Mouse (Mus musculus) hindbrain, embryonic 15.5 days (tissue): ENCODE measurements at regions not wholly inside any gene's neighbourhood (a gene's known extent, or its start where the extent isn't known, plus 50 kb on each side); places are given as distances from the start of the nearest gene placed in this dataset.

Source experiments
- ATAC-seq: fragments of 200-750 bp; cut with Nextera tagmentation; 2 replicates; pipeline ENCODE4 v1.8.0; 2017; ENCODE audit warnings: low read depth, moderate number of reproducible peaks, moderate TSS enrichment; ENCODE audit not compliant: low FRiP score
- H3K27ac ChIP-seq: fragments of 300-500 bp; sonication (generic); replicated peaks from 2 replicates; pipeline ENCODE4 v1.5.1; 2015; ENCODE audit warnings: mild to moderate bottlenecking, inconsistent platforms
- H3K27me3 ChIP-seq: fragments of 300-500 bp; sonication (generic); 2 replicates; pipeline ENCODE4 v1.6.1; 2015; ENCODE audit warnings: control low read depth, inconsistent platforms
- H3K36me3 ChIP-seq: fragments of 300-500 bp; sonication (generic); 2 replicates; pipeline ENCODE4 v1.6.1; 2015; ENCODE audit warnings: control low read depth, inconsistent platforms
- H3K4me1 ChIP-seq: fragments of 300-500 bp; sonication (generic); replicated peaks from 2 replicates; pipeline ENCODE4 v1.6.1; 2015; ENCODE audit warnings: control low read depth, inconsistent platforms
- H3K4me2 ChIP-seq: fragments of 300-500 bp; sonication (generic); 2 replicates; pipeline ENCODE4 v1.6.1; 2015; ENCODE audit warnings: moderate library complexity, mild to moderate bottlenecking, inconsistent platforms
- H3K4me3 ChIP-seq: fragments of 300-500 bp; sonication (generic); 2 replicates; pipeline ENCODE4 v1.5.1; 2015; ENCODE audit warnings: mild to moderate bottlenecking, inconsistent platforms
- H3K9ac ChIP-seq: fragments of 300-500 bp; sonication (generic); 2 replicates; pipeline ENCODE4 v1.6.1; 2015; ENCODE audit warnings: inconsistent platforms
- H3K9me3 ChIP-seq: fragments of 300-500 bp; sonication (generic); 2 replicates; pipeline ENCODE4 v1.6.1; 2016; ENCODE audit warnings: control low read depth, inconsistent platforms
- WGBS: fragments of 180-500 bp; shearing (Covaris S2); methylation state at CpG from one replicate; pipeline ENCODE4 v1.1.7; 2015; 5-methylcytosine and 5-hydroxymethylcytosine counted together

- no peak overlapping the region for H3K9ac ChIP-seq
- H3K4me3 ChIP-seq: no peak overlapping the region
- H3K9me3 ChIP-seq: no peaks in the 10 kb centered on the region
- ATAC-seq: no peak
- H3K4me1 ChIP-seq: no peaks in the 10 kb centered on the region
- H3K27me3 ChIP-seq: no peaks in the 10 kb centered on the region
- 92% methylated on average over 1 of the region's 1 CpGs for WGBS
- H3K4me2 ChIP-seq: no peak overlapping the region
- H3K36me3 ChIP-seq: no peaks in the 10 kb centered on the region
- H3K27ac ChIP-seq: no peak overlapping the region
Observed at GRCm38 (mm10) chr12:96235510-96235909, 543.5 kb downstream of the Flrt2 start.

DNA sequence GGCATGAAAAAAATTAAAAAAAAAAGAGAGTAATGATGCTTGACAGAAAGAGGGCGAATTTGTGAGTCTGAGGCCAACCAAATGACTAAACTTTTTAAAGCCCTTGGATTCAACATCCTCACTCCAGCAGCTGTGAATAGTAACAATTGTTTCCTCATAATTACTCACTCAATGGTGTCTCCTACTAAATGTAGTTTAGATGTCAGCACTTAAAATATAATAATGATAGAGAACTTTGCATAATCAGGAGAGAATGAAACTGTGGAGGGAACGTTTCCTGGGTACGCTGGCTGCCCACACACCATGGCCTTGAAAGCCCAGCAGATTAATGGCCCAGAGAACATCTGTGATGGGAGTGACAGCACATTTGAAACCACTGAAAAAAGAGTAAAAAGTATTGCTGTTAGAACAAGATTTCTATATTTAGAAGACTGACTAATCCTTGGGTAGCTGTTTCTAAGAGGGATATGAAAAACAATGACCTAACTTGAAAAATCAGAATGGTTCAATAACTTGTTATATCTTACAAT lies 544.0 kb downstream of the Flrt2 start:
- no peak for ATAC-seq
- Histone ChIP-seq H3K9me3 (no peaks in the 10 kb centered on the region), H3K36me3 (no peaks in the 10 kb centered on the region), H3K4me3 (no peak overlapping the region), H3K27ac (no peak overlapping the region), H3K4me2 (no peak overlapping the region), H3K4me1 (no peaks in the 10 kb centered on the region), H3K9ac (no peak overlapping the region), H3K27me3 (no peaks in the 10 kb centered on the region)
- 74% methylated on average over 3 of the region's 3 CpGs for WGBS

- 55% methylated on average over 2 of the region's 2 CpGs for WGBS
- ATAC-seq: no peak
- Histone ChIP-seq H3K4me2 (no peak overlapping the region), H3K4me1 (no peaks in the 10 kb centered on the region), H3K27me3 (no peaks in the 10 kb centered on the region), H3K36me3 (no peaks in the 10 kb centered on the region), H3K27ac (no peak overlapping the region), H3K4me3 (no peak overlapping the region), H3K9ac (no peak overlapping the region), H3K9me3 (no peaks in the 10 kb centered on the region)
Observed at GRCm38 (mm10) chr12:96239642-96240041, 547.6 kb downstream of the Flrt2 start.

DNA sequence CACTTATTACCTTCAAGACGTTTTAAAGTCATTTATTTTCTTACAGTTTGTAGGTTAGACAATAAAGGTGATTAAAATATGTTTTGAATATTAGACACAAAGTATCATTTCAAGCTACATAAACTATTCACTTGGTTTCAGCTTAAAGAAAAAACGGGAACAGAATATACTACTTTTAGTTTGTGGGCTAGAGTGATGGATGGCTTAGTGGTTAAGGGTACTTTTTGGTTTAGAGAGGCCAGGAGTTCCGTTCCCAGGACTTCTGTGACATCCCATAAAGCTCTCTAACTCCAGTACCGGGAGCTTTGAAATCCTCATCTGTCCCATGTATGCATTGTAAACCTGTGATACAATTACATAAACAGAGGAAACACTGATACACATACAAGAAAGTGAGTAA lies 570.0 kb downstream of the Flrt2 start:
- Histone ChIP-seq H3K4me1 (no peaks in the 10 kb centered on the region), H3K4me2 (no peak overlapping the region), H3K9ac (no peak overlapping the region), H3K27ac (no peak overlapping the region), H3K4me3 (no peak overlapping the region), H3K36me3 (no peaks in the 10 kb centered on the region), H3K9me3 (no peaks in the 10 kb centered on the region), H3K27me3 (no peaks in the 10 kb centered on the region)
- ATAC-seq: no peak
- 76% methylated on average over 4 of the region's 4 CpGs for WGBS

DNA sequence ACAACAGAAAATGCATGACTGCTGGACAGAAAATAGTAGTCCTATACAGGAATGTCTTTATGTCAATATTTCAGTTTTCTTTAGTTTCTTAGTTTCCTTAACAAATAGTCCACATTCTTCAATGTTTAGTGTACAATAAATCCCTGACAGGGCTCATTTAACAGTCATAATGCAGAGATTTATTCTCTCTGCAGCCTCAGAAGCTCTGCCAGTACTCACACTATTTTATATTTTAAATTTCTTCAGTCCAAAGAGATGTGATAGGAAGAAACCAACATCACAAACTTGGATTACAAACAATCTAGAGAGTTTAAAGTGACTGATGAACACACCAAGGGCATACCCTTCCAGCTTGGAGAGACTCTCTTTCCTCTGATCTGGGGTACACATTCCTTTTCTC lies 583.9 kb downstream of the Flrt2 start:
- Histone ChIP-seq H3K36me3 (no peaks in the 10 kb centered on the region), H3K9me3 (no peaks in the 10 kb centered on the region), H3K4me2 (no peak overlapping the region), H3K27ac (no peak overlapping the region), H3K27me3 (no peaks in the 10 kb centered on the region), H3K9ac (no peak overlapping the region), H3K4me3 (no peak overlapping the region), H3K4me1 (no peaks in the 10 kb centered on the region)
- ATAC-seq: no peak

DNA sequence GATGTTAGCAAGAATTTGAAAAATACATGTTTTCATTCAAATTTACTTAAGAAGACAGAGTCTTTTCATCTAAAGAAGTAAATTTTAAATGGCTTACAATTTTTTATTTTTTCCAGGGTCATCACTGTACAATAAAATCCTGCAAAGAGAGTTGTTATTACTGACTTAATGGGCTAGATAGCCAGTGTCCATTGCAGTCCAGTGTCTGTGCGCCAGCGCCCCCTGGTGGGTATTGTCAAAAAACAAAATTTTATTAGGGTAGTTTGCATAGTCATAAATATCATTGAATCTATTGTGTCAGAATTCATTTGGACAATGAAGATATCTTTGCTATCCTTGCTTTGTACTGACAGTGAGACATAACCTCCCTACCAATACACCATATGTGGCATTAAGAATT lies 619.1 kb downstream of the Flrt2 start:
- Histone ChIP-seq H3K27ac (no peak overlapping the region), H3K4me2 (no peak overlapping the region), H3K4me3 (no peak overlapping the region), H3K36me3 (no peaks in the 10 kb centered on the region), H3K9me3 (no peaks in the 10 kb centered on the region), H3K9ac (no peak overlapping the region), H3K4me1 (no peaks in the 10 kb centered on the region), H3K27me3 (no peaks in the 10 kb centered on the region)
- ATAC-seq: no peak
- 6% methylated on average over 2 of the region's 2 CpGs for WGBS

DNA sequence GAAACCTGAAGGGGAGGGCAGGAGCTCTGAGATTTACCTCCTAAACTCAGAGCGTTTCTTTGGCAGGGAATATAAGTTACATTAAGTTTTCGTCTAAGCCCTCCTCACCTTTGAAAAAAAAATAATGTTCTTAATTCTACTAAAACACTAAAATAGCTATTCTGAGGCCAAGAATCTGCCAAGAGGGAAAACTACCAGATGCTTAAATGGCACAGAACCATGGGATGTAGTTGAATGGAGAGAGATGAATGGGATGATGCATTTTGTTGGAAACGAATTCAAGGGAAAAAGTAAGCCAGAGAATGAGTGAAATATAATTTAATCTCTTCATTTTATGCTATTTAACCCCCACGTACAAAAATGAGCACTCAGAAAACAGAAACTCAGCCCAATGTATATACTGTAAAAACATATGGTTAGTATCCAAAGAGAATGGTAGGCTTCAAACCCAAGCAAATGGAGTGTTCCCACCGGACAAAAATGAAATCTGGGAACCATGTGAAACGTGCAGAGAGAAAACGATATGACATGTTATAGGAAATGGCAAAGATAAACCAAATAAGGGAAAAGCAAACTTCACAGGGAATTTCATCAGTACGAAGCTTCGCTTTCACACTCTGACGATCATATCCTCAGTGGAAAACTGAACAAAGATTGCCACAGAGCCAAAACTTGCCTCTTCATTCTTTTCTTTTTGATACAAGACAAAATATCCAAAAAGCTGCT lies 631.2 kb downstream of the Flrt2 start:
- WGBS: 84% methylated on average over 10 of the region's 10 CpGs

GRCm38 (mm10) chr12:96351143-96351542 lies 659.1 kb downstream of the Flrt2 start:
- no peaks in the 10 kb centered on the region for H3K4me1 ChIP-seq
- H3K27me3 ChIP-seq: no peaks in the 10 kb centered on the region
- no peak overlapping the region for H3K9ac ChIP-seq
- no peaks in the 10 kb centered on the region for H3K9me3 ChIP-seq
- H3K36me3 ChIP-seq: no peaks in the 10 kb centered on the region
- no peak overlapping the region for H3K27ac ChIP-seq
- no peak for ATAC-seq
- H3K4me3 ChIP-seq: no peak overlapping the region
- 58% methylated on average over 3 of the region's 3 CpGs for WGBS
- H3K4me2 ChIP-seq: no peak overlapping the region

More for the DNA sequence above, 631.2 kb downstream of the Flrt2 start:
- no peaks in the 10 kb centered on the region for H3K4me1 ChIP-seq
- no peak for ATAC-seq
- no peaks in the 10 kb centered on the region for H3K27me3 ChIP-seq
- H3K9ac ChIP-seq: no peak overlapping the region
- no peak overlapping the region for H3K27ac ChIP-seq
- no peak overlapping the region for H3K4me2 ChIP-seq
- H3K36me3 ChIP-seq: no peaks in the 10 kb centered on the region
- H3K4me3 ChIP-seq: no peak overlapping the region
- H3K9me3 ChIP-seq: no peaks in the 10 kb centered on the region

- Histone ChIP-seq H3K4me1 (no peaks in the 10 kb centered on the region), H3K27me3 (no peaks in the 10 kb centered on the region), H3K27ac (no peak overlapping the region), H3K9me3 (no peaks in the 10 kb centered on the region), H3K9ac (no peak overlapping the region), H3K4me3 (no peak overlapping the region), H3K36me3 (no peaks in the 10 kb centered on the region), H3K4me2 (no peak overlapping the region)
- no peak for ATAC-seq
- 80% methylated on average over 3 of the region's 3 CpGs for WGBS
Observed at GRCm38 (mm10) chr12:96378924-96379323, 686.9 kb downstream of the Flrt2 start.

GRCm38 (mm10) chr12:96419104-96419503 lies 727.1 kb downstream of the Flrt2 start:
- no peak for ATAC-seq
- 65% methylated on average over 3 of the region's 3 CpGs for WGBS
- no peaks in the 10 kb centered on the region for H3K36me3 ChIP-seq

GRCm38 (mm10) chr12:96419567-96419966 lies 727.5 kb downstream of the Flrt2 start:
- ATAC-seq: no peak

More at GRCm38 (mm10) chr12:96419104-96419503, 727.1 kb downstream of the Flrt2 start:
- Histone ChIP-seq H3K9me3 (no peaks in the 10 kb centered on the region), H3K4me2 (no peak overlapping the region), H3K27me3 (no peaks in the 10 kb centered on the region), H3K9ac (no peak overlapping the region), H3K4me1 (no peaks in the 10 kb centered on the region), H3K4me3 (no peak overlapping the region), H3K27ac (no peak overlapping the region)

DNA sequence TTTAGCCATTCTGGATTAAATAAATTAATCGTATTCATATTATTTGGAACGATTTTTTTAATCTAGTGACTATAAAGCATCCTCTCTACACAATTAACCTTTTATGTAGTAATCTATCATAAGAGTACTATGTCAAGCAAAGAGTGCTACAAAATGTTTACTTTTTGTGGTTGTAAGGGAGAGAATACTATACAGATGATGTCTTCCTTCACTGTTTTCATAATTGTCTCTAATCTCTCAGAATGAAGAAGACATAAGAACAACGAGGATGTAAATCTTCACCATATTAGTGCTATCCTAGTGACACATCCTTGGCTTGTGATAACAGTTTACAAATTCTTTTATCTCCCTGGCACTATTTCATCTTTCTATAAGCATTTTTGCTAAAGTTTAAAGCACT lies 735.6 kb downstream of the Flrt2 start:
- ATAC-seq: no peak
- no peaks in the 10 kb centered on the region for H3K36me3 ChIP-seq
- H3K4me2 ChIP-seq: no peak overlapping the region
- WGBS: 88% methylated on average over 3 of the region's 3 CpGs
- H3K4me1 ChIP-seq: no peaks in the 10 kb centered on the region
- no peak overlapping the region for H3K9ac ChIP-seq
- no peak overlapping the region for H3K27ac ChIP-seq
- H3K9me3 ChIP-seq: no peaks in the 10 kb centered on the region
- H3K4me3 ChIP-seq: no peak overlapping the region
- H3K27me3 ChIP-seq: no peaks in the 10 kb centered on the region

More at GRCm38 (mm10) chr12:96419567-96419966, 727.5 kb downstream of the Flrt2 start:
- H3K9ac ChIP-seq: no peak overlapping the region
- no peaks in the 10 kb centered on the region for H3K9me3 ChIP-seq
- no peak overlapping the region for H3K27ac ChIP-seq
- H3K27me3 ChIP-seq: no peaks in the 10 kb centered on the region
- no peaks in the 10 kb centered on the region for H3K36me3 ChIP-seq
- H3K4me3 ChIP-seq: no peak overlapping the region
- no peak overlapping the region for H3K4me2 ChIP-seq
- H3K4me1 ChIP-seq: no peaks in the 10 kb centered on the region

DNA sequence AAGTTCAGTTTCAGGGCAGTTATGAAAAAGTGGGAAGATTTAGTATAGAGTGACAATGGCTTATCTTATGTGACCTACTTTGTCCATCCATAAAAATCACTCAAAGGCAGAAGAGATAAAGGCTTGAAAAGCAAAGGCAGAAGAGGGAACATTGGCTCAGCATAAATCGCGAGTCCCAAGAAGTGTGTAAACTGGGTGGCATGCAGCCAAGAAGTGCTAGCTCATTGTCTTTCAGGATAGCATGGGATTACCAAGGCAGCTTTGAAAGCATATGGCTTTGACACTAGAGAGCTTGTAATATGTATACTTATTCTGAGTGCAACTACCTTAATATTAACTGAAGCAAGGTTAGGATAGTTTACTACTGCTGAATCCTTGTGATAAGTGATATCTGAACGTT lies 750.5 kb downstream of the Flrt2 start:
- H3K4me2 ChIP-seq: no peak overlapping the region
- no peaks in the 10 kb centered on the region for H3K27me3 ChIP-seq
- H3K36me3 ChIP-seq: no peaks in the 10 kb centered on the region
- H3K4me1 ChIP-seq: no peaks in the 10 kb centered on the region
- WGBS: 86% methylated on average over 3 of the region's 3 CpGs
- H3K9ac ChIP-seq: no peak overlapping the region
- no peaks in the 10 kb centered on the region for H3K9me3 ChIP-seq
- H3K27ac ChIP-seq: no peak overlapping the region
- no peak for ATAC-seq
- no peak overlapping the region for H3K4me3 ChIP-seq
